Mouse (Mus musculus) bone marrow macrophage, adult 2 months (primary cell): ENCODE results near the gene Mex3a.

Experiments used
- CTCF ChIP-seq: IDR thresholded peaks from 2 replicates; pipeline ENCODE4 v1.5.1; 2012; ENCODE audit warnings: low read depth, mild to moderate bottlenecking, low read length, moderate library complexity
- POLR2A ChIP-seq: IDR thresholded peaks from 2 replicates; pipeline ENCODE4 v1.6.1; 2012; ENCODE audit warnings: mild to moderate bottlenecking, low read depth, low read length, borderline replicate concordance

GRCm38 (mm10) chr3:88510421-88511289 is 21.5 kb upstream of the Mex3a start:
- no peak for TF ChIP-seq POLR2A
- TF ChIP-seq CTCF, result no peak
